Mouse (Mus musculus) heart, adult 2 months (tissue): ENCODE results near the gene Nln. TPM values are rescaled to one million over a fixed set of nuclear protein-coding genes. Genes with fewer than 3 reads are reported as not detected.

Source experiments
- DNase-seq, 2 experiments: peaks; one replicate each; pipeline ENCODE4 v3.0.0; 2021
- H3K27ac ChIP-seq: fragments of 200-600 bp; 2 replicates; pipeline ENCODE4 v1.8.1; 2022
- H3K27me3 ChIP-seq: fragments of 200-500 bp; 2 replicates; pipeline ENCODE4 v1.6.1; 2012; ENCODE audit warnings: mild to moderate bottlenecking, low read length, inconsistent platforms, mixed read lengths; ENCODE audit not compliant: control insufficient read depth, insufficient read depth
- H3K36me3 ChIP-seq: fragments of 200-500 bp; 2 replicates; pipeline ENCODE4 v1.6.1; 2012; ENCODE audit warnings: low read length, inconsistent platforms; ENCODE audit not compliant: control insufficient read depth, insufficient read depth
- H3K4me1 ChIP-seq: fragments of 200-500 bp; 2 replicates; pipeline ENCODE4 v1.6.1; 2011; ENCODE audit warnings: low read length; ENCODE audit not compliant: control insufficient read depth, insufficient read depth
- H3K4me3 ChIP-seq: fragments of 200-600 bp; 2 replicates; pipeline ENCODE4 v1.8.1; 2022
- H3K79me2 ChIP-seq: fragments of 200-500 bp; replicated peaks from 2 replicates; pipeline ENCODE4 v1.6.1; 2012; ENCODE audit warnings: mild to moderate bottlenecking, inconsistent platforms, low read length, moderate library complexity, mixed read lengths; ENCODE audit not compliant: control insufficient read depth, insufficient read depth
- H3K9ac ChIP-seq: fragments of 200-500 bp; 2 replicates; pipeline ENCODE4 v1.6.1; 2012; ENCODE audit warnings: low read depth, mild to moderate bottlenecking, control low read depth, inconsistent platforms, low read length, mixed read lengths
- CTCF ChIP-seq: fragments of 200-600 bp; IDR thresholded peaks from 2 replicates; pipeline ENCODE4 v1.8.1; 2022; ENCODE audit warnings: antibody characterized with exemption, mild to moderate bottlenecking, moderate library complexity
- EP300 ChIP-seq: fragments of 200-500 bp; IDR thresholded peaks from 2 replicates; pipeline ENCODE4 v1.6.1; 2011; ENCODE audit warnings: low read depth, low read length, control low read depth; ENCODE audit not compliant: insufficient read depth
- POLR2A ChIP-seq: fragments of 200-500 bp; IDR thresholded peaks from 2 replicates; pipeline ENCODE4 v1.6.1; 2011; ENCODE audit warnings: mild to moderate bottlenecking, low read depth, low read length, control low read depth; ENCODE audit not compliant: insufficient read depth
- WGBS: fragments of 180-500 bp; shearing (Covaris S2); methylation state at CpG from one replicate; pipeline ENCODE4 v1.1.7; 2018; 5-methylcytosine and 5-hydroxymethylcytosine counted together
- intact Hi-C: fragments of 180-260 bp; cut with DNase I; formaldehyde crosslinking; loops from one replicate; pipeline ENCODE4 v1.15.1; 2025
- polyA plus RNA-seq: library from polyadenylated mRNA; depleted of rRNA; stranded (reverse); fragments of >200 nt; gene quantifications from 2 replicates; pipeline ENCODE4 v1.2.3, GENCODE M21; 2012
- total RNA-seq, 2 experiments: library from RNA; stranded (reverse); gene quantifications; 2 replicates each; pipeline ENCODE4 v1.2.3; 2021

The Nln gene
- total and polyA plus RNA-seq, 3 experiments = 4.5 to 11.0 (median 8.8) TPM

GRCm38 (mm10) chr13:103982376-103982775 is 127.0 kb downstream of the Nln start:
- WGBS = 99% methylated on average over 3 of the region's 3 CpGs
- TF ChIP-seq EP300 = no peak
- no peak for TF ChIP-seq POLR2A
- TF ChIP-seq CTCF = peak; percentile 29
- H3K4me1 ChIP-seq = peaks cover 7% of the 10 kb centered on the region
- H3K79me2 ChIP-seq = no peaks in the 10 kb centered on the region
- no peaks in the 10 kb centered on the region for H3K27me3 ChIP-seq
- H3K36me3 ChIP-seq = no peaks in the 10 kb centered on the region
- DNase-seq = no peak
- no peak overlapping the region for H3K27ac ChIP-seq
- intact Hi-C loops = no loop called here
- no peak overlapping the region for H3K4me3 ChIP-seq
- H3K9ac ChIP-seq = no peak overlapping the region

GRCm38 (mm10) chr13:103980414-103980813 is 129.0 kb downstream of the Nln start:
- DNase-seq = no peak

GRCm38 (mm10) chr13:103978286-103978866 is 131.0 kb downstream of the Nln start:
- 29% methylated on average over 5 of the region's 5 CpGs for WGBS
- Histone ChIP-seq H3K79me2 (no peaks in the 10 kb centered on the region), H3K4me1 (peaks cover 9% of the 10 kb centered on the region), H3K27ac (no peak overlapping the region; the same call in 1 of the 2 replicates), H3K4me3 (no peak overlapping the region), H3K9ac (no peak overlapping the region), H3K36me3 (no peaks in the 10 kb centered on the region), H3K27me3 (no peaks in the 10 kb centered on the region)
- intact Hi-C loops = loop anchor here (5.0 kb wide), 1 partner anchor 56 kb away; the partner anchor contains the start of gene Erbin
- DNase-seq = peak in 1 of 2 experiments; percentile 36
- no peak for TF ChIP-seq POLR2A
- no peak for TF ChIP-seq EP300
- no peak for TF ChIP-seq CTCF

More at GRCm38 (mm10) chr13:103980414-103980813, 129.0 kb downstream of the Nln start:
- Histone ChIP-seq H3K9ac (no peak overlapping the region), H3K79me2 (no peaks in the 10 kb centered on the region), H3K4me3 (no peak overlapping the region), H3K36me3 (no peaks in the 10 kb centered on the region), H3K27ac (no peak overlapping the region), H3K4me1 (peaks cover 7% of the 10 kb centered on the region), H3K27me3 (no peaks in the 10 kb centered on the region)
- intact Hi-C loops = no loop called here
- TF ChIP-seq POLR2A (no peak), EP300 (no peak)
- WGBS = 53% methylated on average over 5 of the region's 5 CpGs

GRCm38 (mm10) chr13:103977844-103978243 is 131.6 kb downstream of the Nln start:
- TF ChIP-seq EP300 = no peak
- TF ChIP-seq CTCF = no peak
- no peak for TF ChIP-seq POLR2A
- WGBS = 58% methylated on average over 6 of the region's 6 CpGs
- H3K27me3 ChIP-seq = no peaks in the 10 kb centered on the region
- H3K4me3 ChIP-seq = no peak overlapping the region
- peaks cover 9% of the 10 kb centered on the region for H3K4me1 ChIP-seq
- intact Hi-C loops = loop anchor here (5.0 kb wide), 1 partner anchor 56 kb away; the partner anchor contains the start of gene Erbin
- no peaks in the 10 kb centered on the region for H3K79me2 ChIP-seq
- no peak overlapping the region for H3K9ac ChIP-seq
- no peak overlapping the region; the same call in 1 of the 2 replicates for H3K27ac ChIP-seq
- no peaks in the 10 kb centered on the region for H3K36me3 ChIP-seq
- DNase-seq = no peak

- DNase-seq = no peak
- no peaks in the 10 kb centered on the region for H3K36me3 ChIP-seq
- no peak overlapping the region for H3K4me3 ChIP-seq
- intact Hi-C loops = loop anchor here (5.0 kb wide), 1 partner anchor 54 kb away; the partner anchor contains the start of gene Erbin
- no peaks in the 10 kb centered on the region for H3K79me2 ChIP-seq
- no peaks in the 10 kb centered on the region for H3K27me3 ChIP-seq
- WGBS = 85% methylated on average over 4 of the region's 4 CpGs
- no peak overlapping the region for H3K27ac ChIP-seq
- peaks cover 9% of the 10 kb centered on the region for H3K4me1 ChIP-seq
- H3K9ac ChIP-seq = no peak overlapping the region
- TF ChIP-seq POLR2A = no peak
- no peak for TF ChIP-seq CTCF
- TF ChIP-seq EP300 = no peak
Observed at GRCm38 (mm10) chr13:103976181-103976724, 133.2 kb downstream of the Nln start.

- no peak overlapping the region; the same call in 1 of the 2 replicates for H3K9ac ChIP-seq
- no peaks in the 10 kb centered on the region for H3K27me3 ChIP-seq
- DNase-seq = no peak
- H3K36me3 ChIP-seq = no peaks in the 10 kb centered on the region
- no peak overlapping the region for H3K4me3 ChIP-seq
- intact Hi-C loops = loop anchor here (5.0 kb wide), 1 partner anchor 53 kb away; the partner anchor contains the start of gene Erbin
- no peak overlapping the region for H3K27ac ChIP-seq
- H3K79me2 ChIP-seq = no peaks in the 10 kb centered on the region
- peaks cover 9% of the 10 kb centered on the region for H3K4me1 ChIP-seq
- TF ChIP-seq EP300 = no peak
- TF ChIP-seq CTCF = no peak
- TF ChIP-seq POLR2A = no peak
- WGBS = 50% methylated on average over 10 of the region's 10 CpGs
Observed at GRCm38 (mm10) chr13:103975101-103975500, 134.3 kb downstream of the Nln start.
